Mouse (Mus musculus) mouse trophoblast stem cell (cell line): ENCODE results near the gene B3glct.

Source experiments
- in situ Hi-C, 2 experiments: fragments of 300-500 bp; cut with MseI, MboI; formaldehyde crosslinking; loops; 2 replicates in 1 of 2; 3 replicates in 1 of 2; pipeline ENCODE4 v1.15.1; 2025

The B3glct gene

DNA sequence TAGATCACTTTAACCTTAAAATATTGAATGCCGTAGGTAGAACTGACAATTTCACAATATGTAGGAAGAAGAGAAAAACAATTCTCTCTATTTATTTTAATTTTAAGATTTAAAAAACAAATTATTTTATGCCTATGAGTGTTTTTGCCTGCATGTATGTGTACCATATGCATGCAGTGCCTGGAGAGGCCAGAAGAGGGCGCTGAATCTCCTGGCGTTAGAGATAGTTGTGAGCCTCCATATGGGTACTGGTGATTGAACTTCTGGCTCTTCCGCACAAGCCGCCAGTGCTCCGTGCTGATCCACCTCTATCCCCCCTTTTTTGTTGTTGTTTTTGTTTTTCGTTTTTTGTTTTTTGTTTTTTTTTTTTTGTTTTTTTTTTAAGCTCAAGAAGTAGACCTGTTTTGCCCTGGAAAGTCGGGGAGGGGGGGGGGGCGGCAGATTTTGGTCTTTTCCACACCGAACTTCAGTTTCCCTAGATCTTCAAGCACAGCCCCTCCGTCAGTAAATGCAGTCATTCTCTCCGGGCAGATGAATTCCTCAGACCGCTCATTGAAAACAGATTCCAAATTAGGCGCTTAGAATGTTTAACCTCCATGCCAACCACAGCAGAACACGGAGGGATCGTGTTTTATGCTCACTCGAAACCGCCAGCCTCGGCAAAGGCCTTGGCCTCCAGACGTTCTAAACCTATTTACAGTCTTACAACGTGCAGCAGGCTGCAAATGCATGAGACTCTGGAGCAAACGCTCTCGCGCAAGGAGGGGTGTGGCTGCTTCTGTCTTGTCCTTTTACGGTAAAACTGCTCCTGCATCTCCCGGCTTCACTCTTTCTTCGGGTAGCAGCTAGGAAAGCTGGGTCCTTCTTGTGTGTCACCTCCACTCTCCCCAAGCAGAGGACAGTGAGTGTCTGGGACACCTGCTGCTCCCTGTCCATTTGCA is 70.9 kb downstream of the B3glct start:
- in situ Hi-C loops, result no loop called here

DNA sequence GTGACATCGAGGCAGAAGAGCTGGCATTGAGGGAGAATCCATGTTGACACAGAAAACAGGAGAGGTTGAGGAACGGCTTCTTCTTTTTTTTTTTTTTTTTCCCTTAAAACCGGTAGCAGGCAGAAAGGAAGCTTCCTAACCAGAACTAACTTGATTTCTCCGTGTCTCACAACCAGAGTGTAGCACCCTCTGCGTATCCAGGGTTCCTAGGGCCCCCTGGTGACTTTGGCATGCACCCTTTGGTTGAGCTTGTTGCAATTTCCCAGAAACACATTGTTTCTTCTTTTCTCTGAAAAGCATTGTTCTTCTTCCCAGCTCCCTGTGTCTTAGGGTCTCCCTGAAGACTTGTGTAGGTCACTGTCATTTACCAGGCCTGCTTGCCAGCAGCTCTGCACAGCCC is 73.8 kb downstream of the B3glct start:
- in situ Hi-C loops, result no loop called here

DNA sequence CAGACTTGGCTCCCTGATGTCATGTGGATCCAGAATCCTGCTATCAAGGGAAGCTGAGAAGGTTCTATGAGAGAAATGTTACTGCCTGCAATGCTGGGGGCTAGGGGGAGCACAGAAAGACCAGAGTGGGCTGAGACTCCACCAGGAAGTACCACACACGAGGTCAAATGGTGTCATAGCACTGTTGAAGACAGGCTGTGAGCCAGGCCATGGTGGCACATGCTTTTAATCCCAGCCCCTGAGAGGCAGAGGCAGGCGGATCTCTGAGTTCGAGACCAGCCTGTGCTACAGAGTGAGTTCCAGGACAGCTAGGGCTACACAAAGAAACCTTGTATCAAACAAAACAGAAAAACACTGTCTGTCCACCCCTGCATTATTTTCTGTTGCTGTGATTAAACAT is 75.0 kb downstream of the B3glct start:
- in situ Hi-C loops, result no loop called here

DNA sequence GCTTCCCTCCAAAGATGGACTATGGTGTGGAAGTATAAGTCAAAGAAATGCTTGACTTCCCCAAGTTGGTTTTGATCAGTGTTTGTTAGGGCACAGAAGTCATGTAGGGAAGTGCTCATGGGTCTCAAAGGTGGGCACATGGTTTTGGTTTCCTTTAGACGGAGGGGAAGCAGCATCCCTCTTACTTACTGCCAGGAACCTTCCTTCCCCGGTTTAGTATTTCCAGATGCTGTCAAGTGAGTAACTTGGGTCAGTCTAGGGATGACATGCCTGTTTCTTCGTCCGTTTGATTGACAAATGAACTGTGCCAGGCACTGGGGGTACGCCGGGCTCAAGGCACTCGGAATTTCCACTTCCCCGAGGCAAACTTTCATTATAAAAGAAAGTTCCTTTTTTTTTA is 89.1 kb downstream of the B3glct start:
- in situ Hi-C loops, result no loop called here

DNA sequence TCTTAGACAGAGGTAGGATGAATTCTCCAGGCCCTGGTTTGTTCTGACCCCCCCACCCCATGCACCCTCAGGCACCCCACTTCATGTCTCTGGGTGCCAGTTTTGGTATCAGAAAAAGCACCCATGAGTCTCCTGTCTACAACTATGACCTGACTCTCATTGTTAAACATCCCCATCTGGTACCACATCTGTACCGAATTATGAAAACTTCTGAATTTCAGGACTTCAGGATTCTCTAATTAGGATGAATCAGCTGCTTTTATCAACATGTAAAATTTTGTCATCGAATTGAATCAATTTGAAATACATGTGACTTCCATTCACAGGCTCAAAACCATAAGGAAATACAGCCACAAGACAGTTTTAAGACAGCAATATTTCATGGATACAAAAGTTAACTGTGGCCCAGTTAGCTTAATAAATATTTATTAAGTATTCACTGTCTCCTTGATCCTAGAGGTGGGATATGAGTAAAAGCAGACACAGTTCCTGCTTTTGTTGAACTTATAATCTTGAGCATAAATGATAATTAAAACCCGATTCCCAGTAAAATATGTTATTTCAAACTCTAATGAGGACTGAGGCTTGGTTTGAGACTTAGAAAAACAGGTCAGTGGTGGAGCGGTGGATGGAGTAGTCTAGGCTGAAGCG is 89.7 kb downstream of the B3glct start:
- in situ Hi-C loops, result no loop called here

DNA sequence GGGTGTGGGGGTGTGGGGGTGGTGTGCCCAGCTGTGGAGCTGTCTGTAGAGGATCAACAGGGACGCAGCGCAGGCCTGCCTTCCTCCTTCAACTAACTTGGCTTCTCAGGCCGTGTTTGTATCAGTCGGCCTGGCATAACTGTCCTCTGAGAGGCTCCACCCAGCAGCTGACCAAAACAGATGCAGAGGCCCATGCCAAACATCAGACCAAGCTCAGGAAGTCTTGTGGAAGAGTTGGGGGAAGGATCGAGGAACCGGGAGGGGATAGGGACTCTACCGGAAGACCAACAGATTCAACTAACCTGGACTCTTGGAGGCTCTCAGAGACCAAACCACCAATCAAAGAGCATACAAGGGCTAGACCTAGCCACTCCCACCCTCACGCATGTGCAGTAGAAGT is 91.6 kb downstream of the B3glct start:
- in situ Hi-C loops, result no loop called here

DNA sequence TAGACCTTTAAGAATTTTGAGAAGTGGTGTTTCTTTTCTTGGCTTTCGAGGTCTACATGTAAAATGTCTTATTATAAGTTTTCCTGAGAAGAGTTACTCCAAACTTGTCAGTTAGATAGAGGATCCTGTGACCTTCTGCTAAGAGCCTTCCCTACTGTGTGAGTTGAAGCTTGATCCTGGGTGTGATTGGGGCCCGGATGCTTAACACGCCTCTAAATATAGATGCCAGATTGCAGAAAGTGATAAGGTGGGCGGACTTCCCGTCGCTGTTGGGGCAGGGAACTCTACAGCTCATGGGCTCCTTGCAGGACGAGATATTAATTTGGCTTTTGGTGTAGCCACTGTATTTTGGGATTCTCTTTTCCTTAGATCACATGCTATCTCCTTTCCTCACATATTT is 98.0 kb downstream of the B3glct start:
- in situ Hi-C loops, result no loop called here

DNA sequence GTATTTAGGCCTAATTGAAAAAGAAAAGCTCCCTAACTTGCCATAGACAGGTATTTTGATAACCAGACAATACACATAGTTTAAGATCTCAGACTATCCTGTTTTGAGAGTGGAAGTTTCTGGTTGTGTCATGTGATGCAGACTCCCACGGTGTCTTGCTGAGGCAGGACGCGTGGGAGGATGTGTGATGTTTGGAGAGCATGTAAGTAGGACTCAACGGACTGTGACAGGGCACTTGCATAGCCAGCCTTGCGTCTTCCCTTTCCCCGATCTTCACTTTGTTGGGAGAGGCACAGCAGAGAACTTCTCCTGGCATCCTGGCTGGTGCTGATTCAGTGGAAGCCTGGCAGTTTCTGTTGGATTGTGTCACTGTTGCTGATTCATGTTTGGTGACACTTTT is 101.7 kb downstream of the B3glct start:
- in situ Hi-C loops, result no loop called here

DNA sequence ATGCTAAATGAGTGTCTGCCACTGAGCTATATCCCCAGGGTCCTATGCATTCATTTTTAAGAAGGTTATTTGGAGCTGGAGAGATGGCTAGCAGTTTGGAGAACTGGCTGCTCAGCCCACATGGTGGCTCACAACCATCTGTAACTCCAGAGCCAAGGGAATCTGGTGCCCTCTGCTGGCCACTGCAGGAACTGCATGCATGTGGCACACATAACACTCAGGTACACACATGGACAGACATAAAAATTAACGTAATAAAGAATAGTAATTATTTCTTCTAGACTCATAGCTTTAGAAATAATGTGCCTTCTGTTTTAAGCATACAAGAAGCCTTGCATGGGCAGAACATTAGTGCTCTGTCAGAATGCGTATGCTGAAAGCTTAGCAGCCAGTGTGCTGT is 102.4 kb downstream of the B3glct start:
- in situ Hi-C loops, result no loop called here

DNA sequence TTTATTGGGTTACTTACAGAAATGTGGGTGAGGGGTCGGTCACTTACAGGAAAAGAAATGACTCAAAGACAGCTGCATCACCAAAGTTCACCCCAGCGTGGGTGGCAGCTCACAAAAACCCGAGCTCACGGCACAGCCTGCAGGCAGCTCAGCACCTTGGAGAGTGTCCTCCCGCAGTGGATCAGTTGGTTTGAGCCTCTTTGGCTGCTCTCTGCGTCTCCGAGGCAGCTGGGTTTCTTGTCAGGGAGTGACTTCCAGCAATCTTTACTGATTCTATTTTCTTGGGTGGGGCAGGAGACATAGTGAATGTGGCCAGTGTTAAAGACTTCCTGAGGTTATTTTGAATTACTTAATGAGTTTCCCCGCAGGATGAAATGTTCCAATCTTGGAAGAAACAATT is 112.1 kb downstream of the B3glct start:
- in situ Hi-C loops, result no loop called here

DNA sequence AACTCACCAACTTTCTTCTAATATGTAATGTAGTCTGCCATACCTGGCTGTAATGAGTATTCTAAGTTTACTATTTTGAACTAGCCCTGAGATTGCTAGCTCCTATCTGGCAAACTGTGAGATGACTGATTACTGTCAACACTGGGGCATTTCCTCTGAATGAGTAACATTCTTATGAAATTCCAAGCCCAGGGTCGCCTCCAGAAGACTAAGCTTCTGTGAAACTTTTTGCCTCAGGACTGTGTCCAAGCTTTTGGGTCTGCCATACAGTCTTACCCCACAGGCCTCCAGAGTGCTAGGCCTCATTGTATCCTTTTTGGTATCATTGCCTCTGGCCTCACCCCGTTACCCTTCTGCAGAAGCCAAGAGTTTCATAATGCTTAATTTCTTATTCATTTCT is 132.0 kb downstream of the B3glct start:
- in situ Hi-C loops, result no loop called here

DNA sequence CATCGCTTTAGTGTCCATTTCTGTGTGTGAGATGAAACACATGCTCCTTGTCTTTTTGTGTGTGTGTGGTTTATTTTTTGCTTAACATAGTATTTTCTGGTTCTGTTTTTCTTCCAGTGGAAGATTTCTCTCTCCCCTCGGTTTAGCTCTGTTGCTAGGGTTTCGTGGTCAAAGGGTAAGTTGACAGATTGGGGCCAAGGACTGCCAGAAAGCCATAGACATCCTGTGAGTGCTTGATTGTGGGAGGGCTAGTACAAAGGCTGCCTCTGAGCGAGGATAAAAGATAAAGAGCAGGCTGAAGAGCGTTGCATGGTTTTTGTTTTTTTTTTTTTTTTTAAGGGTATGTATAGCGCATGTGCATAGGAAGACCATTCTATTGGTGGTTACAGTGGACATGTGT is 133.8 kb downstream of the B3glct start:
- in situ Hi-C loops, result no loop called here
